Mouse (Mus musculus): Measurements from ENCODE around the gene Il1rapl2. TPM values are rescaled to one million over a fixed set of nuclear protein-coding genes. Genes with fewer than 3 reads are reported as not detected.
A peak's percentile ranks its signal among the peaks of the same experiment; 100 is the strongest.

Il1rapl2 gene
- total RNA-seq, 1 experiment = not detected

- TF ChIP-seq ZC3H11A (IDR thresholded peaks at IDR 0.05; ENCODE audit: borderline replicate concordance, low read depth, low read length) (no peak), ZNF384 (IDR thresholded peaks at IDR 0.05; ENCODE audit: low read depth, low read length) (no peak), CHD2 (IDR thresholded peaks at IDR 0.05; ENCODE audit: low read depth, low read length) (no peak), HCFC1 (IDR thresholded peaks at IDR 0.05; ENCODE audit: borderline replicate concordance, insufficient read depth, low read length) (no peak), MAFK (IDR thresholded peaks at IDR 0.05; ENCODE audit: insufficient read depth, low read depth, low read length) (no peak)
- H3K9ac ChIP-seq (ENCODE audit: insufficient read depth, low read depth, low read length, poor library complexity, severe bottlenecking) = no peak overlapping the region
- H3K9me3 ChIP-seq (ENCODE audit: control insufficient read depth, insufficient read depth, low read depth, low read length) = no peaks in the 10 kb centered on the region
- in situ Hi-C loops (cut with MboI; ENCODE audit: low sequenced_read_pairs in 2 of 2, unreplicated experiment in 2 of 2) = no loop called here
- no peaks in the 10 kb centered on the region for H3K36me3 ChIP-seq (ENCODE audit: control insufficient read depth, insufficient read depth, low read length, poor library complexity, severe bottlenecking)
- H3K4me1 ChIP-seq (ENCODE audit: control insufficient read depth in 2 of 2, insufficient read depth in 2 of 2, low read length in 2 of 2, poor library complexity in 1 of 2) = no peaks in the 10 kb centered on the region
- H3K27ac ChIP-seq (ENCODE audit: insufficient read depth, low read depth, low read length, poor library complexity, severe bottlenecking) = no peak overlapping the region
- no peak overlapping the region for H3K4me3 ChIP-seq (ENCODE audit: insufficient read depth in 1 of 2, low read depth in 1 of 2, low read length in 2 of 2, poor library complexity in 1 of 2, severe bottlenecking in 1 of 2)
- DNase-seq (ENCODE audit: low read depth, low spot score) = peak; percentile 3
Observed at GRCm38 (mm10) chrX:137620697-137621096, 50.3 kb downstream of the Il1rapl2 start.

- in situ Hi-C loops (cut with MboI; ENCODE audit: low sequenced_read_pairs in 2 of 2, unreplicated experiment in 2 of 2) = no loop called here
- no peaks in the 10 kb centered on the region for H3K36me3 ChIP-seq (ENCODE audit: control insufficient read depth, insufficient read depth, low read length, poor library complexity, severe bottlenecking)
- no peaks in the 10 kb centered on the region for H3K4me1 ChIP-seq (ENCODE audit: control insufficient read depth in 2 of 2, insufficient read depth in 2 of 2, low read length in 2 of 2, poor library complexity in 1 of 2)
- H3K9ac ChIP-seq (ENCODE audit: insufficient read depth, low read depth, low read length, poor library complexity, severe bottlenecking) = no peak overlapping the region
- DNase-seq (ENCODE audit: low read depth, low spot score) = no peak
- H3K4me3 ChIP-seq (ENCODE audit: insufficient read depth in 1 of 2, low read depth in 1 of 2, low read length in 2 of 2, poor library complexity in 1 of 2, severe bottlenecking in 1 of 2) = no peak overlapping the region
- no peak overlapping the region for H3K27ac ChIP-seq (ENCODE audit: insufficient read depth, low read depth, low read length, poor library complexity, severe bottlenecking)
- TF ChIP-seq MAFK (IDR thresholded peaks at IDR 0.05; ENCODE audit: insufficient read depth, low read depth, low read length) (no peak), CHD2 (IDR thresholded peaks at IDR 0.05; ENCODE audit: low read depth, low read length) (no peak), ZC3H11A (IDR thresholded peaks at IDR 0.05; ENCODE audit: borderline replicate concordance, low read depth, low read length) (no peak), ZNF384 (IDR thresholded peaks at IDR 0.05; ENCODE audit: low read depth, low read length) (no peak), HCFC1 (IDR thresholded peaks at IDR 0.05; ENCODE audit: borderline replicate concordance, insufficient read depth, low read length) (no peak)
- H3K9me3 ChIP-seq (ENCODE audit: control insufficient read depth, insufficient read depth, low read depth, low read length) = no peaks in the 10 kb centered on the region
Observed at GRCm38 (mm10) chrX:137667011-137667410, 96.6 kb downstream of the Il1rapl2 start.

GRCm38 (mm10) chrX:137687974-137688373 lies 117.6 kb downstream of the Il1rapl2 start:
- H3K4me3 ChIP-seq (ENCODE audit: insufficient read depth in 1 of 2, low read depth in 1 of 2, low read length in 2 of 2, poor library complexity in 1 of 2, severe bottlenecking in 1 of 2) = no peak overlapping the region
- no peaks in the 10 kb centered on the region for H3K9me3 ChIP-seq (ENCODE audit: control insufficient read depth, insufficient read depth, low read depth, low read length)
- DNase-seq (ENCODE audit: low read depth, low spot score) = no peak
- H3K36me3 ChIP-seq (ENCODE audit: control insufficient read depth, insufficient read depth, low read length, poor library complexity, severe bottlenecking) = no peaks in the 10 kb centered on the region
- no peaks in the 10 kb centered on the region for H3K4me1 ChIP-seq (ENCODE audit: control insufficient read depth in 2 of 2, insufficient read depth in 2 of 2, low read length in 2 of 2, poor library complexity in 1 of 2)
- TF ChIP-seq MAFK (IDR thresholded peaks at IDR 0.05; ENCODE audit: insufficient read depth, low read depth, low read length) = no peak
- TF ChIP-seq CHD2 (IDR thresholded peaks at IDR 0.05; ENCODE audit: low read depth, low read length) = no peak
- TF ChIP-seq HCFC1 (IDR thresholded peaks at IDR 0.05; ENCODE audit: borderline replicate concordance, insufficient read depth, low read length) = no peak
- no peak for TF ChIP-seq ZC3H11A (IDR thresholded peaks at IDR 0.05; ENCODE audit: borderline replicate concordance, low read depth, low read length)
- no peak for TF ChIP-seq ZNF384 (IDR thresholded peaks at IDR 0.05; ENCODE audit: low read depth, low read length)
- in situ Hi-C loops (cut with MboI; ENCODE audit: low sequenced_read_pairs in 2 of 2, unreplicated experiment in 2 of 2) = no loop called here
- no peak overlapping the region for H3K9ac ChIP-seq (ENCODE audit: insufficient read depth, low read depth, low read length, poor library complexity, severe bottlenecking)
- H3K27ac ChIP-seq (ENCODE audit: insufficient read depth, low read depth, low read length, poor library complexity, severe bottlenecking) = no peak overlapping the region

GRCm38 (mm10) chrX:137700006-137700405 lies 129.6 kb downstream of the Il1rapl2 start:
- in situ Hi-C loops (cut with MboI; ENCODE audit: low sequenced_read_pairs in 2 of 2, unreplicated experiment in 2 of 2) = no loop called here
- Histone ChIP-seq H3K9me3 (ENCODE audit: control insufficient read depth, insufficient read depth, low read depth, low read length) (no peaks in the 10 kb centered on the region), H3K4me3 (ENCODE audit: insufficient read depth in 1 of 2, low read depth in 1 of 2, low read length in 2 of 2, poor library complexity in 1 of 2, severe bottlenecking in 1 of 2) (no peak overlapping the region), H3K4me1 (ENCODE audit: control insufficient read depth in 2 of 2, insufficient read depth in 2 of 2, low read length in 2 of 2, poor library complexity in 1 of 2) (no peaks in the 10 kb centered on the region), H3K36me3 (ENCODE audit: control insufficient read depth, insufficient read depth, low read length, poor library complexity, severe bottlenecking) (no peaks in the 10 kb centered on the region), H3K9ac (ENCODE audit: insufficient read depth, low read depth, low read length, poor library complexity, severe bottlenecking) (no peak overlapping the region), H3K27ac (ENCODE audit: insufficient read depth, low read depth, low read length, poor library complexity, severe bottlenecking) (no peak overlapping the region)
- no peak for DNase-seq (ENCODE audit: low read depth, low spot score)
- TF ChIP-seq CHD2 (IDR thresholded peaks at IDR 0.05; ENCODE audit: low read depth, low read length) (no peak), MAFK (IDR thresholded peaks at IDR 0.05; ENCODE audit: insufficient read depth, low read depth, low read length) (no peak), HCFC1 (IDR thresholded peaks at IDR 0.05; ENCODE audit: borderline replicate concordance, insufficient read depth, low read length) (no peak)

GRCm38 (mm10) chrX:137755537-137755936 lies 185.1 kb downstream of the Il1rapl2 start:
- Histone ChIP-seq H3K4me1 (ENCODE audit: control insufficient read depth in 2 of 2, insufficient read depth in 2 of 2, low read length in 2 of 2, poor library complexity in 1 of 2) (no peaks in the 10 kb centered on the region), H3K9me3 (ENCODE audit: control insufficient read depth, insufficient read depth, low read depth, low read length) (no peaks in the 10 kb centered on the region), H3K36me3 (ENCODE audit: control insufficient read depth, insufficient read depth, low read length, poor library complexity, severe bottlenecking) (no peaks in the 10 kb centered on the region), H3K9ac (ENCODE audit: insufficient read depth, low read depth, low read length, poor library complexity, severe bottlenecking) (no peak overlapping the region), H3K4me3 (ENCODE audit: insufficient read depth in 1 of 2, low read depth in 1 of 2, low read length in 2 of 2, poor library complexity in 1 of 2, severe bottlenecking in 1 of 2) (no peak overlapping the region), H3K27ac (ENCODE audit: insufficient read depth, low read depth, low read length, poor library complexity, severe bottlenecking) (no peak overlapping the region)
- in situ Hi-C loops (cut with MboI; ENCODE audit: low sequenced_read_pairs in 2 of 2, unreplicated experiment in 2 of 2) = no loop called here
- no peak for DNase-seq (ENCODE audit: low read depth, low spot score)
- no peak for TF ChIP-seq MAFK (IDR thresholded peaks at IDR 0.05; ENCODE audit: insufficient read depth, low read depth, low read length)
- no peak for TF ChIP-seq CHD2 (IDR thresholded peaks at IDR 0.05; ENCODE audit: low read depth, low read length)
- TF ChIP-seq ZNF384 (IDR thresholded peaks at IDR 0.05; ENCODE audit: low read depth, low read length) = no peak
- TF ChIP-seq ZC3H11A (IDR thresholded peaks at IDR 0.05; ENCODE audit: borderline replicate concordance, low read depth, low read length) = no peak
- TF ChIP-seq HCFC1 (IDR thresholded peaks at IDR 0.05; ENCODE audit: borderline replicate concordance, insufficient read depth, low read length) = no peak

Data from ES-E14 (cell line).